Comparison of ENCODE assay signal across 8 mouse cellular contexts in genomic region chr7:25679971-25680370, GRCm38 (mm10). TPM values are rescaled to one million over a fixed set of nuclear protein-coding genes. Genes with fewer than 3 reads are reported as not detected.
DNase-seq lines count a peak whose midpoint lies in the region; ATAC-seq lines count a peak whose summit lies in the region.

No protein-coding gene starts in this region.

- peak overlapping the region; percentile 82 for H3K4me3 ChIP-seq in kidney, embryonic 15.5 days (replicated peaks)
- H3K4me3 ChIP-seq in hindbrain, embryonic 14.5 days (replicated peaks; ENCODE audit: low read length), result peak overlapping the region; percentile 49
- H3K4me3 ChIP-seq in macrophage (ENCODE audit: inconsistent target), result peak overlapping the region; percentile 66

- WGBS in kidney, embryonic 15.5 days, result 8% methylated on average over 6 of the region's 6 CpGs
- WGBS in hindbrain, embryonic 14.5 days, result 16% methylated on average over 6 of the region's 6 CpGs
- 0% methylated on average over 6 of the region's 6 CpGs for WGBS in macrophage (ENCODE audit: missing documents)

- H3K9me3 ChIP-seq in kidney, embryonic 15.5 days (replicated peaks), result no peaks in the 10 kb centered on the region
- no peaks in the 10 kb centered on the region for H3K9me3 ChIP-seq in hindbrain, embryonic 14.5 days (ENCODE audit: control insufficient read depth, low read length)

- no peaks in the 10 kb centered on the region for H3K36me3 ChIP-seq in kidney, embryonic 15.5 days
- no peaks in the 10 kb centered on the region for H3K36me3 ChIP-seq in hindbrain, embryonic 14.5 days (replicated peaks; ENCODE audit: control insufficient read depth, insufficient read depth)
- no peaks in the 10 kb centered on the region for H3K36me3 ChIP-seq in macrophage (ENCODE audit: inconsistent target)

- DNase-seq in kidney, postnatal 14 days, result no peak
- DNase-seq in brain, adult 2 months (ENCODE audit: low read depth, low spot score), result peak; percentile 35
- no peak for DNase-seq in hindbrain, embryonic 14.5 days (ENCODE audit: low spot score)
- no peak for DNase-seq in ovary, adult 18-20 months (ENCODE audit: low spot score)
- DNase-seq in cerebellum, adult 11 months, result no peak
- no peak for DNase-seq in urinary bladder, postnatal 10 days (ENCODE audit: low spot score)

- H3K27ac ChIP-seq in kidney, embryonic 15.5 days, result peak overlapping the region; percentile 96
- peak overlapping the region; percentile 93; the same call in 1 of the 2 replicates for H3K27ac ChIP-seq in hindbrain, embryonic 14.5 days
- peak overlapping the region; percentile 93 for H3K27ac ChIP-seq in macrophage

- no peak for ATAC-seq in kidney, embryonic 15.5 days (replicated peaks; ENCODE audit: low FRiP score)
- ATAC-seq in hindbrain, embryonic 14.5 days (ENCODE audit: low FRiP score), result no peak

- H3K79me2 ChIP-seq in macrophage (ENCODE audit: inconsistent target), result peaks cover 15% of the 10 kb centered on the region; the same call in 1 of the 2 replicates

- H3K4me2 ChIP-seq in kidney, embryonic 15.5 days, result peak overlapping the region; percentile 71
- peak overlapping the region; percentile 46 for H3K4me2 ChIP-seq in hindbrain, embryonic 14.5 days (replicated peaks)

- peaks cover 30% of the 10 kb centered on the region for H3K27me3 ChIP-seq in kidney, embryonic 15.5 days
- H3K27me3 ChIP-seq in hindbrain, embryonic 14.5 days (ENCODE audit: control insufficient read depth, insufficient read depth, low read length), result peaks cover 15% of the 10 kb centered on the region

- peaks cover 26% of the 10 kb centered on the region for H3K4me1 ChIP-seq in kidney, embryonic 15.5 days
- H3K4me1 ChIP-seq in hindbrain, embryonic 14.5 days (replicated peaks; ENCODE audit: control insufficient read depth, insufficient read depth, low read length), result peaks cover 8% of the 10 kb centered on the region

- H3K9ac ChIP-seq in kidney, embryonic 15.5 days, result no peak overlapping the region
- H3K9ac ChIP-seq in hindbrain, embryonic 14.5 days, result peak overlapping the region; percentile 67; the same call in 1 of the 2 replicates

RNA-seq across cellular contexts. Expression of gene B9d2, which starts 0.6 kb away (rescaled TPM):
- polyA plus RNA-seq in kidney, embryonic 15.5 days (2015; fragmentation: Nextera tagmentation; extraction: Ambion mirVana), result 28.4 and 32.3 TPM in 2 replicates
- polyA plus RNA-seq in hindbrain, embryonic 14.5 days (2014; fragmentation: Nextera tagmentation; extraction: Ambion mirVana), result 41.8 and 42.7 TPM in 2 replicates
- 10 to 100 TPM in 19 of 26 experiments, 1 to 10 TPM in 7; 5.0 to 21.3 (median 11.6) TPM for total RNA-seq in macrophage (2018; cell fraction: chromatin; rRNA removed)
- total RNA-seq in macrophage (2018; cell fraction: cytosol; rRNA removed), result 10 to 100 TPM in 25 of 26 experiments, 1 to 10 TPM in 1; 9.7 to 17.8 (median 14.2) TPM
- 10 to 100 TPM in 15 of 26 experiments, 1 to 10 TPM in 11; 4.5 to 20.0 (median 11.0) TPM for total RNA-seq in macrophage (2018; cell fraction: nucleus; rRNA removed)
- polyA plus RNA-seq in macrophage (2018), result 6.8 to 17.7 TPM (median 9.7 TPM) in 3 replicates

RNA-seq across cellular contexts. Expression of gene Tmem91, which starts 5.0 kb away (rescaled TPM):
- polyA plus RNA-seq in kidney, embryonic 15.5 days (2015; fragmentation: Nextera tagmentation; extraction: Ambion mirVana), result 2.4 and 2.8 TPM in 2 replicates
- 54.1 and 64.8 TPM in 2 replicates for polyA plus RNA-seq in hindbrain, embryonic 14.5 days (2014; fragmentation: Nextera tagmentation; extraction: Ambion mirVana)
- 1 to 10 TPM in 21 of 26 experiments, under 1 TPM in 3, not detected in 2; 0.51 to 5.9 (median 2.9) TPM for total RNA-seq in macrophage (2018; cell fraction: chromatin; rRNA removed)
- 1 to 10 TPM in 10 of 26 experiments, under 1 TPM in 14, not detected in 2; 0.19 to 2.0 (median 0.92) TPM for total RNA-seq in macrophage (2018; cell fraction: cytosol; rRNA removed)
- 1 to 10 TPM in 18 of 26 experiments, under 1 TPM in 6, not detected in 2; 0.56 to 3.5 (median 1.9) TPM for total RNA-seq in macrophage (2018; cell fraction: nucleus; rRNA removed)
- 0.25 to 0.59 TPM (median 0.32 TPM) in 3 replicates for polyA plus RNA-seq in macrophage (2018)

RNA-seq across cellular contexts. Expression of gene Tgfb1, which starts 6.8 kb away (rescaled TPM):
- polyA plus RNA-seq in kidney, embryonic 15.5 days (2015; fragmentation: Nextera tagmentation; extraction: Ambion mirVana), result 3.0 and 3.1 TPM in 2 replicates
- polyA plus RNA-seq in hindbrain, embryonic 14.5 days (2014; fragmentation: Nextera tagmentation; extraction: Ambion mirVana), result 0.82 and 1.1 TPM in 2 replicates
- 100 to 1,000 TPM; 119 to 524 (median 241) TPM for total RNA-seq in macrophage (2018; cell fraction: chromatin; rRNA removed)
- total RNA-seq in macrophage (2018; cell fraction: cytosol; rRNA removed), result 100 to 1,000 TPM; 316 to 653 (median 465) TPM
- total RNA-seq in macrophage (2018; cell fraction: nucleus; rRNA removed), result 100 to 1,000 TPM; 187 to 584 (median 334) TPM
- polyA plus RNA-seq in macrophage (2018), result 329 to 471 TPM (median 343 TPM) in 3 replicates

RNA-seq across cellular contexts. Expression of gene Exosc5, which starts 21.0 kb away (rescaled TPM):
- polyA plus RNA-seq in kidney, embryonic 15.5 days (2015; fragmentation: Nextera tagmentation; extraction: Ambion mirVana), result 81.2 and 87.5 TPM in 2 replicates
- 31.5 and 39.7 TPM in 2 replicates for polyA plus RNA-seq in hindbrain, embryonic 14.5 days (2014; fragmentation: Nextera tagmentation; extraction: Ambion mirVana)
- 10 to 100 TPM in 16 of 26 experiments, 1 to 10 TPM in 9, under 1 TPM in 1; 0.49 to 33.8 (median 13.9) TPM for total RNA-seq in macrophage (2018; cell fraction: chromatin; rRNA removed)
- total RNA-seq in macrophage (2018; cell fraction: cytosol; rRNA removed), result 10 to 100 TPM; 16.3 to 28.0 (median 22.7) TPM
- total RNA-seq in macrophage (2018; cell fraction: nucleus; rRNA removed), result 10 to 100 TPM in 19 of 26 experiments, 1 to 10 TPM in 7; 3.7 to 49.0 (median 13.1) TPM
- 8.2 to 37.9 TPM (median 20.7 TPM) in 3 replicates for polyA plus RNA-seq in macrophage (2018)

RNA-seq across cellular contexts. Expression of gene Bckdha, which starts 21.2 kb away (rescaled TPM):
- 65.2 and 70.1 TPM in 2 replicates for polyA plus RNA-seq in kidney, embryonic 15.5 days (2015; fragmentation: Nextera tagmentation; extraction: Ambion mirVana)
- polyA plus RNA-seq in hindbrain, embryonic 14.5 days (2014; fragmentation: Nextera tagmentation; extraction: Ambion mirVana), result 33.0 and 37.3 TPM in 2 replicates
- total RNA-seq in macrophage (2018; cell fraction: chromatin; rRNA removed), result 10 to 100 TPM in 4 of 26 experiments, 1 to 10 TPM in 22; 1.3 to 12.7 (median 6.6) TPM
- 10 to 100 TPM; 16.5 to 35.3 (median 21.6) TPM for total RNA-seq in macrophage (2018; cell fraction: cytosol; rRNA removed)
- total RNA-seq in macrophage (2018; cell fraction: nucleus; rRNA removed), result 10 to 100 TPM in 9 of 26 experiments, 1 to 10 TPM in 17; 3.0 to 14.6 (median 8.6) TPM
- 16.8 to 34.2 TPM (median 16.9 TPM) in 3 replicates for polyA plus RNA-seq in macrophage (2018)

Comparison
In these comparisons a context has a peak if more than half of its experiments do, and no peak if none do; other contexts are left out.
1. RNA of gene Tmem91, which starts 5.0 kb away (polyA plus RNA-seq): 54.1 to 64.8 TPM in hindbrain, embryonic 14.5 days; 2.4 to 2.8 TPM in kidney, embryonic 15.5 days and 0.25 to 0.59 TPM in macrophage; every median in the first group is over 10 times any median in the second.
2. RNA of gene Tgfb1, which starts 6.8 kb away (polyA plus RNA-seq): 329 to 471 TPM in macrophage; 3.0 to 3.1 TPM in kidney, embryonic 15.5 days and 0.82 to 1.1 TPM in hindbrain, embryonic 14.5 days; every median in the first group is over 10 times any median in the second.
3. Peak in every context shown above with its lines, with median percentiles within 50 percentile points of each other: H3K27ac ChIP-seq and H3K4me3 ChIP-seq.